Comparison of ENCODE assay signal across 9 mouse cellular contexts in the genomic region with DNA sequence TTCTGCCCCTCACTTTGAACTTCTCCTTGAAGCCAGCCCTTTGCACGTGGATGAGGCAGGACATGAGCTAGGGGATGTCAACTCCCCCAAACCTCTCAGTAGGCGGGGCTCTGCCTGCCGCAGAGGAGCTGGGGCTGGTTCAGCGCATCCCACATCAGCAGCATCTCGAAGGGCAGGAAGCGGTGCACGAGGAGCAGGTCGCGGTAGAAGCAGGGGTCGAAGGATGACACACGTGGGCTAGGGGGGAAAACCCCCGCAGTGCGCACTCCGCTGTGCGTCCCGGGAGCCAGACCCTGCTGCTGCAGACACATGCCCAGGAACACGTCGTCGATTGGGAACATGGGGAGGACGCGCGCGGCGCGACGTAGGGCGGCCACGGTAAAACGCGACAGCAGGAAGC. TPM values are rescaled to one million over a fixed set of nuclear protein-coding genes. Genes with fewer than 3 reads are reported as not detected.
DNase-seq lines count a peak whose midpoint lies in the region; ATAC-seq and TF ChIP-seq lines count a peak whose summit lies in the region.
"Had no signal": no experiment of that assay in that cellular context is flagged by ENCODE, and none has a peak within 500 bp of the region (broad histone marks: within the 10 kb centered on the region; RNA-seq: fewer than 3 reads in every experiment).

No protein-coding gene starts in this region.

- peaks cover 92% of the 10 kb centered on the region for H3K27me3 ChIP-seq in hindbrain, embryonic 15.5 days
- H3K27me3 ChIP-seq in midbrain, postnatal 0 days (ENCODE audit: insufficient read depth, low read length), result peaks cover 78% of the 10 kb centered on the region

- peaks cover 18% of the 10 kb centered on the region for H3K4me1 ChIP-seq in hindbrain, embryonic 15.5 days (replicated peaks)
- H3K4me1 ChIP-seq in midbrain, postnatal 0 days (ENCODE audit: insufficient read depth, low read length), result peaks cover 6% of the 10 kb centered on the region; the same call in 1 of the 2 replicates

- no peak overlapping the region for H3K27ac ChIP-seq in hindbrain, embryonic 15.5 days (replicated peaks)
- H3K27ac ChIP-seq in midbrain, postnatal 0 days (ENCODE audit: low read depth, low read length), result no peak overlapping the region

- TF ChIP-seq CTCF in midbrain, postnatal 0 days (IDR thresholded peaks at IDR 0.05), result no peak

- H3K36me3 ChIP-seq in hindbrain, embryonic 15.5 days, result no peaks in the 10 kb centered on the region
- H3K36me3 ChIP-seq in midbrain, postnatal 0 days (ENCODE audit: insufficient read depth, low read length), result no peaks in the 10 kb centered on the region

- no peak overlapping the region for H3K9ac ChIP-seq in hindbrain, embryonic 15.5 days
- no peak overlapping the region; the same call in 1 of the 2 replicates for H3K9ac ChIP-seq in midbrain, postnatal 0 days (replicated peaks; ENCODE audit: low read length, poor library complexity, severe bottlenecking)

- DNase-seq in cerebellum, adult 9-11 months, result peak; percentile 5
- DNase-seq in cerebellum, adult 9-10 months, result no peak
- peak; percentile 83 for DNase-seq in T-cell, adult 2 months (ENCODE audit: low spot score)
- DNase-seq in midbrain, postnatal 0 days (ENCODE audit: low spot score), result no peak
- no peak for DNase-seq in c-Kit-positive CD71-positive TER-119-positive erythroid progenitor cells, embryonic 14.5 days (ENCODE audit: low spot score)
- DNase-seq in right cerebral cortex, adult 2 months (ENCODE audit: low spot score in 2 of 2), result no peak
- no peak for DNase-seq in Muller cell, postnatal 12 days (ENCODE audit: inconsistent ontology term)
- DNase-seq: layer of hippocampus, adult 9-11 months had no signal

- H3K9me3 ChIP-seq in hindbrain, embryonic 15.5 days, result no peaks in the 10 kb centered on the region
- no peaks in the 10 kb centered on the region for H3K9me3 ChIP-seq in midbrain, postnatal 0 days (ENCODE audit: low read length)

- peak overlapping the region; percentile 31 for H3K4me2 ChIP-seq in hindbrain, embryonic 15.5 days
- H3K4me2 ChIP-seq in midbrain, postnatal 0 days (ENCODE audit: low read depth, low read length, poor library complexity, severe bottlenecking), result peak overlapping the region; percentile 40

- ATAC-seq in hindbrain, embryonic 15.5 days (ENCODE audit: low FRiP score, low read depth), result no peak
- no peak for ATAC-seq in midbrain, postnatal 0 days (ENCODE audit: low FRiP score)

- H3K4me3 ChIP-seq in hindbrain, embryonic 15.5 days, result no peak overlapping the region
- H3K4me3 ChIP-seq in midbrain, postnatal 0 days (ENCODE audit: low read depth, low read length), result peak overlapping the region; percentile 3; the same call in 1 of the 2 replicates

- WGBS in hindbrain, embryonic 15.5 days, result 4% methylated on average over 30 of the region's 30 CpGs
- WGBS in midbrain, postnatal 0 days, result 2% methylated on average over 28 of the region's 30 CpGs

RNA-seq across cellular contexts. Expression of a gene that starts 3.5 kb away (rescaled TPM):
- polyA plus RNA-seq in hindbrain, embryonic 15.5 days (2015; fragmentation: Nextera tagmentation; extraction: Ambion mirVana), result 0.47 and 1.5 TPM in 2 replicates
- not detected in 2 replicates for total RNA-seq in midbrain, postnatal 0 days (2014; rRNA removed)
- 1.2 and 2.1 TPM in 2 replicates for polyA plus RNA-seq in midbrain, postnatal 0 days (2015; fragmentation: Nextera tagmentation; extraction: Ambion mirVana)

RNA-seq across cellular contexts. Expression of a gene that starts 9.1 kb away (rescaled TPM):
- 0.45 and 0.52 TPM in 2 replicates for polyA plus RNA-seq in hindbrain, embryonic 15.5 days (2015; fragmentation: Nextera tagmentation; extraction: Ambion mirVana)
- total RNA-seq in midbrain, postnatal 0 days (2014; rRNA removed), result 0.24 and 1.6 TPM in 2 replicates
- polyA plus RNA-seq in midbrain, postnatal 0 days (2015; fragmentation: Nextera tagmentation; extraction: Ambion mirVana), result 0.31 and 0.50 TPM in 2 replicates

RNA-seq across cellular contexts. Expression of a gene that starts 16.4 kb away (rescaled TPM):
- polyA plus RNA-seq in hindbrain, embryonic 15.5 days (2015; fragmentation: Nextera tagmentation; extraction: Ambion mirVana), result 6.1 and 7.0 TPM in 2 replicates
- total RNA-seq in midbrain, postnatal 0 days (2014; rRNA removed), result 9.0 and 12.3 TPM in 2 replicates
- 6.4 and 7.1 TPM in 2 replicates for polyA plus RNA-seq in midbrain, postnatal 0 days (2015; fragmentation: Nextera tagmentation; extraction: Ambion mirVana)

RNA-seq across cellular contexts. Expression of a gene that starts 21.0 kb away (rescaled TPM):
- 20.8 and 24.7 TPM in 2 replicates for polyA plus RNA-seq in hindbrain, embryonic 15.5 days (2015; fragmentation: Nextera tagmentation; extraction: Ambion mirVana)
- total RNA-seq in midbrain, postnatal 0 days (2014; rRNA removed), result 69.0 and 70.8 TPM in 2 replicates
- 14.5 and 16.2 TPM in 2 replicates for polyA plus RNA-seq in midbrain, postnatal 0 days (2015; fragmentation: Nextera tagmentation; extraction: Ambion mirVana)

RNA-seq across cellular contexts. Expression of a gene that starts 33.0 kb away (rescaled TPM):
- 77.2 and 93.0 TPM in 2 replicates for polyA plus RNA-seq in hindbrain, embryonic 15.5 days (2015; fragmentation: Nextera tagmentation; extraction: Ambion mirVana)
- 109 and 114 TPM in 2 replicates for total RNA-seq in midbrain, postnatal 0 days (2014; rRNA removed)
- polyA plus RNA-seq in midbrain, postnatal 0 days (2015; fragmentation: Nextera tagmentation; extraction: Ambion mirVana), result 88.4 and 89.5 TPM in 2 replicates

Comparison
In these comparisons a context has a peak if more than half of its experiments do, and no peak if none do; other contexts are left out.
1. DNase-seq: peak in cerebellum, adult 9-11 months (single experiment) and T-cell, adult 2 months (single experiment); none in cerebellum, adult 9-10 months (single experiment), midbrain, postnatal 0 days (single experiment), c-Kit-positive CD71-positive TER-119-positive erythroid progenitor cells, embryonic 14.5 days (single experiment), right cerebral cortex, adult 2 months (0 of 2) and Muller cell, postnatal 12 days (single experiment).